In genomic region chr5:96574586-96574985, GRCm38 (mm10) we compare ENCODE assay signal across 11 mouse cellular contexts.
"Had no signal": no experiment of that assay in that cellular context is flagged by ENCODE, and none has a peak within 500 bp of the region (broad histone marks: within the 10 kb centered on the region; RNA-seq: fewer than 3 reads in every experiment).

No protein-coding gene starts in this region.

- H3K9ac ChIP-seq: limb, embryonic 12.5 days; liver, embryonic 13.5 days; liver, postnatal 0 days; midbrain, embryonic 13.5 days; stomach, embryonic 15.5 days had no signal

- H3K36me3 ChIP-seq: liver, embryonic 13.5 days; midbrain, embryonic 13.5 days had no signal

- H3K27me3 ChIP-seq: limb, embryonic 12.5 days; liver, embryonic 13.5 days; midbrain, embryonic 13.5 days; stomach, embryonic 15.5 days had no signal

- H3K4me3 ChIP-seq: limb, embryonic 12.5 days; liver, embryonic 13.5 days; midbrain, embryonic 13.5 days; stomach, embryonic 15.5 days had no signal

- ATAC-seq: intestine, embryonic 16.5 days; liver, postnatal 0 days; midbrain, embryonic 13.5 days had no signal

- H3K4me1 ChIP-seq: liver, embryonic 13.5 days; midbrain, embryonic 13.5 days; stomach, embryonic 15.5 days had no signal

- H3K9me3 ChIP-seq: limb, embryonic 12.5 days; liver, embryonic 13.5 days; midbrain, embryonic 13.5 days; stomach, embryonic 15.5 days had no signal

- DNase-seq: liver; liver, embryonic 13.5 days; liver, postnatal 0 days; lung, postnatal 36 days; right cerebral cortex, postnatal 14 days; thymus, adult 2 months; thymus, postnatal 25 days had no signal

- H3K27ac ChIP-seq: limb, embryonic 12.5 days; liver, embryonic 13.5 days; midbrain, embryonic 13.5 days; stomach, embryonic 15.5 days had no signal

- H3K4me2 ChIP-seq: limb, embryonic 12.5 days; liver, embryonic 13.5 days; midbrain, embryonic 13.5 days; stomach, embryonic 15.5 days had no signal
